Mouse (Mus musculus) kidney, adult 2 months (tissue): ENCODE measurements around the gene Dvl2.

Experiments
- CTCF ChIP-seq: fragments of 200-500 bp; conservative IDR thresholded peaks from 2 replicates; pipeline ENCODE4 v1.5.1; 2011; ENCODE audit warnings: low read depth, mild to moderate bottlenecking, control low read depth, low read length, moderate library complexity, mixed read lengths; ENCODE audit not compliant: insufficient read depth, insufficient read length
- POLR2A ChIP-seq: fragments of 200-500 bp; IDR thresholded peaks from one replicate; pipeline ENCODE4 v1.6.1; 2011; ENCODE audit warnings: low read depth, low read length, control low read depth

- TF ChIP-seq CTCF: no peak; the same call in 1 of the 2 replicates
- TF ChIP-seq POLR2A: no peak
Measured at GRCm38 (mm10) chr11:69952274-69952673, 48.1 kb upstream of the Dvl2 start.
